Mouse (Mus musculus): ENCODE results near the gene Akr1b7. TPM values are rescaled to one million over a fixed set of nuclear protein-coding genes. Genes with fewer than 3 reads are reported as not detected.
"Not testable (repeated sequence)": the region's sequence is repeated elsewhere in the genome, so short reads cannot be mapped to it uniquely, and the experiment has no call there.

Akr1b7 gene
- polyA plus RNA-seq, 1 experiment from 2014 or later, result 2.5 TPM

DNA sequence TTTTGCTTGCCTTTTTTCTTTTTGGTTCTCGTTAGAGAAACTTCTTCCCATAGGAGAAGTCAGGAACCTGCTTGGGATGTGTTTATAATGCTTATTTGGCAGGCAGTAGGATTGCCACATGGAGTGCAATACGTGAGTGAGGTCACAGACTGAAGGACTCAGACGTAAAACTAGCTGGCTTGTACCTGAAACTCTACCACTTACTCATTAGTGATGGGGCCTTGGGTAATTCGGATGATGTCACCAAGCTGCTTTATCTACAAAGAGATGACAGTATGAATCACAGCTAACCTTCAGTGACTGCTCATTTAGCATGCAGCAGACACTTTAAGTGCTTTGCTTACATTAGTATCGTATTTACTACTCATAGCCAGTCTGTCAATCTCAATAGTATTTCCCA lies 16.2 kb upstream of the Akr1b7 start:
- Histone ChIP-seq H3K9me3 (no peaks in the 10 kb centered on the region), H3K9ac (no peak overlapping the region), H3K4me1 (replicated peaks) (no peaks in the 10 kb centered on the region), H3K27ac (no peak overlapping the region), H3K27me3 (replicated peaks) (no peaks in the 10 kb centered on the region), H3K36me3 (0 out of 2 replicates have a peak, but pooled peaks cover 3% of the 10 kb centered on the region), H3K4me3 (replicated peaks) (no peak overlapping the region), H3K4me2 (replicated peaks) (no peak overlapping the region)
- WGBS, result 74% methylated on average over 5 of the region's 5 CpGs
- no peak for ATAC-seq

DNA sequence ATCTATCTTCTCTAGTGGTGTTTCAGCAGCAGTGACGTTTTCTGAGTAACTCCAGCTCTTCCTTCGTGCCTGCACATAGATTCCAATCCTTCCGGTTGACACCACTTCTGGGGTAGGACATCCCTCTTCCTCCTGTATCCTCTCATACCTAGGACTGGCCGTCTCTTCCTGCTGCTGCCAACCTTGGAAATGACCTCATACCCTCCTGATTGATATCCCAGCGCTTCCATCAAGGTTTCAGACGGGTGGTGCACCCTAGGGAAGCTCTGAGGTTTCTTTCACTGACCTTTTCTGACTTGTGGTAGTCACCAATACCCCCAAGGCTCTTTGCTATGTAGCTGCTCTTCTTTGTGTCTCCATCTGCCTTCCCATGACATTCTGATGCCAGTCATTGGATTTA lies 13.7 kb upstream of the Akr1b7 start:
- Histone ChIP-seq H3K4me3 (replicated peaks) (no peak overlapping the region), H3K27ac (no peak overlapping the region), H3K9me3 (no peaks in the 10 kb centered on the region), H3K4me1 (replicated peaks) (no peaks in the 10 kb centered on the region), H3K9ac (no peak overlapping the region), H3K36me3 (no peaks in the 10 kb centered on the region), H3K27me3 (replicated peaks) (no peaks in the 10 kb centered on the region), H3K4me2 (replicated peaks) (no peak overlapping the region)
- 87% methylated on average over 6 of the region's 6 CpGs for WGBS
- no peak for ATAC-seq

- WGBS, result 84% methylated on average over 13 of the region's 13 CpGs
These were observed 12.4 kb upstream of the Akr1b7 start for GRCm38 (mm10) chr6:34399606-34400220.

GRCm38 (mm10) chr6:34400696-34401095 lies 11.4 kb upstream of the Akr1b7 start:
- H3K4me3 ChIP-seq (replicated peaks), result no peak overlapping the region
- no peak for ATAC-seq
- no peak overlapping the region for H3K27ac ChIP-seq
- H3K9ac ChIP-seq, result no peak overlapping the region
- H3K4me2 ChIP-seq (replicated peaks), result no peak overlapping the region
- H3K9me3 ChIP-seq, result no peaks in the 10 kb centered on the region
- H3K36me3 ChIP-seq, result no peaks in the 10 kb centered on the region
- 82% methylated on average over 2 of the region's 2 CpGs for WGBS
- H3K4me1 ChIP-seq (replicated peaks), result no peaks in the 10 kb centered on the region
- H3K27me3 ChIP-seq (replicated peaks), result no peaks in the 10 kb centered on the region

More at GRCm38 (mm10) chr6:34399606-34400220, 12.4 kb upstream of the Akr1b7 start:
- no peak for ATAC-seq
- Histone ChIP-seq H3K4me3 (replicated peaks) (no peak overlapping the region), H3K4me1 (replicated peaks) (no peaks in the 10 kb centered on the region), H3K27me3 (replicated peaks) (no peaks in the 10 kb centered on the region), H3K9me3 (no peaks in the 10 kb centered on the region), H3K4me2 (replicated peaks) (no peak overlapping the region), H3K9ac (no peak overlapping the region), H3K27ac (no peak overlapping the region), H3K36me3 (no peaks in the 10 kb centered on the region)

- Histone ChIP-seq H3K27me3 (replicated peaks) (no peaks in the 10 kb centered on the region), H3K9ac (no peak overlapping the region), H3K4me1 (replicated peaks) (no peaks in the 10 kb centered on the region), H3K27ac (no peak overlapping the region), H3K4me3 (replicated peaks) (no peak overlapping the region), H3K4me2 (replicated peaks) (no peak overlapping the region), H3K9me3 (no peaks in the 10 kb centered on the region), H3K36me3 (no peaks in the 10 kb centered on the region)
- WGBS, result 90% methylated on average over 4 of the region's 4 CpGs
- ATAC-seq, result no peak
These were observed 5.4 kb upstream of the Akr1b7 start for GRCm38 (mm10) chr6:34406746-34407145.

DNA sequence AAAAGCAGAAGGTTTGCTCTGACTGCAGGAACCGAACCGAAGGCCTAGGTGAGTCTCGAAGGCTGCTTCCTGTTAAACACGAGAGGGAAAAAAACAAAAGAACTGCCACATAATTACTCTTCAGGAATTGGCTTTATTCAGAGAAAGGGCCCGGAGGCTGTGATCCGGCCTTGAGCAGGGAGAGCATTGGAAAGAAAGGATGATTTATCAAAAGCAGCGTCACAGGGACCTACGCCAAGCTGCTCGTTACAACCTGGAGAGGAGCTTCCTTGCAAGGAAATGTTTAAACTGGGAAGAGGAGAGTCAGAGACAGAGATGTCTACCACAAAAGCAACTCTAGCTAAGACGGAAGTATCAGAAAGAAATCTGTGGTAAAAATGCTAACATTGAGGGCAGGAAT lies 4.7 kb upstream of the Akr1b7 start:
- Histone ChIP-seq H3K4me1 (replicated peaks) (no peaks in the 10 kb centered on the region), H3K27me3 (replicated peaks) (no peaks in the 10 kb centered on the region), H3K36me3 (no peaks in the 10 kb centered on the region), H3K9me3 (no peaks in the 10 kb centered on the region), H3K4me3 (replicated peaks) (no peak overlapping the region), H3K4me2 (replicated peaks) (no peak overlapping the region), H3K9ac (no peak overlapping the region), H3K27ac (no peak overlapping the region)
- 73% methylated on average over 10 of the region's 10 CpGs for WGBS
- ATAC-seq, result no peak

GRCm38 (mm10) chr6:34412688-34413087 lies 554 bp downstream of the Akr1b7 start:
- H3K4me2 ChIP-seq (replicated peaks), result no peak overlapping the region
- no peak overlapping the region for H3K9ac ChIP-seq
- H3K4me3 ChIP-seq (replicated peaks), result no peak overlapping the region
- H3K9me3 ChIP-seq, result no peaks in the 10 kb centered on the region
- H3K27ac ChIP-seq, result no peak overlapping the region
- ATAC-seq, result no peak
- no peaks in the 10 kb centered on the region for H3K4me1 ChIP-seq (replicated peaks)
- 77% methylated on average over 1 of the region's 1 CpGs for WGBS
- H3K27me3 ChIP-seq (replicated peaks), result no peaks in the 10 kb centered on the region
- H3K36me3 ChIP-seq, result no peaks in the 10 kb centered on the region

GRCm38 (mm10) chr6:34413386-34413785 lies 1.3 kb downstream of the Akr1b7 start:
- H3K9me3 ChIP-seq; ATAC-seq; H3K36me3 ChIP-seq; H3K9ac ChIP-seq; H3K27ac ChIP-seq; H3K4me3 ChIP-seq (replicated peaks); H3K4me1 ChIP-seq (replicated peaks); H3K27me3 ChIP-seq (replicated peaks); H3K4me2 ChIP-seq (replicated peaks): not testable (repeated sequence)
- 25% methylated on average over 1 of the region's 1 CpGs for WGBS

DNA sequence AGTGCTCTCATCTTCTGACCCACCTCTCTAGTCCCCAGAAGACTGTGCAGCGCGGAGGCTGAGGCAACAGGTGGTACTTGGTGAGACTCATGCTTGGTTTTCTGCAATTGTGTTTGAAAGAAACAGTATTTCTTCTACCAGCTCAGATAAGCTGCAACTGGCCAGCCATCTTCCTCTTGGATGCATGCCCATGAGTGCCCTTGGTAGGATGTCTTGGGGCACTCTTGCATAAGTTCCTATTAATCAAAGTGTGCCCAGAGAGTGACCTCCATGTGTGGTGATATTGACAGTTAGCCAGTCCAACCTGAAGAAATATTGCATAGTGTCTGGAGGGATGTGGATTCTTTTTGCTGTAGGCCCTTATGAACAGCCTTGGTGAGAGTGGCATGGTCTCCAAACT lies 4.4 kb downstream of the Akr1b7 start:
- Histone ChIP-seq H3K4me1 (replicated peaks) (no peaks in the 10 kb centered on the region), H3K4me3 (replicated peaks) (no peak overlapping the region), H3K36me3 (no peaks in the 10 kb centered on the region), H3K4me2 (replicated peaks) (no peak overlapping the region), H3K9ac (no peak overlapping the region), H3K27ac (no peak overlapping the region), H3K9me3 (no peaks in the 10 kb centered on the region), H3K27me3 (replicated peaks) (no peaks in the 10 kb centered on the region)
- WGBS, result 95% methylated on average over 2 of the region's 2 CpGs
- ATAC-seq, result no peak

DNA sequence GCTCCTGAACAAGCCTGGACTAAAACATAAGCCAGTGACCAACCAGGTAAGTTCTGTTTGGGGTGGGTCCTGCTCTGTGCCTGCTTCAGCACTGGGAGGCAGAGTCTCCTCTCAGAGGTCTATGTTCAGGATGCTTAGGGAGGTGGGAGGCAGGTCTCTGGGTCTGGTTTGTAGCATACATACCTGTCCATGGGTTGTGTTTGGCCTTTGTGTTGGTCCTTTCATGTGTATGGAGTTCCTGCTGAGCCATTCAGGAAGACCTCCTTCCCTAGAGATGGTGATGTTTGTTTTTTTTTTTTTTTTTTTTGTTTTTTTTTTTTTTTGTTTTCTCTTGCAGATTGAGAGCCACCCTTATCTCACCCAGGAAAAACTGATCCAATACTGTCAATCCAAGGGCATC lies 6.9 kb downstream of the Akr1b7 start:
- H3K4me1 ChIP-seq (replicated peaks), result no peaks in the 10 kb centered on the region
- no peak overlapping the region for H3K27ac ChIP-seq
- H3K9me3 ChIP-seq, result no peaks in the 10 kb centered on the region
- no peak for ATAC-seq
- no peak overlapping the region for H3K4me2 ChIP-seq (replicated peaks)
- H3K36me3 ChIP-seq, result no peaks in the 10 kb centered on the region
- H3K4me3 ChIP-seq (replicated peaks), result no peak overlapping the region
- H3K27me3 ChIP-seq (replicated peaks), result no peaks in the 10 kb centered on the region
- H3K9ac ChIP-seq, result no peak overlapping the region

GRCm38 (mm10) chr6:34439006-34439405 lies 26.9 kb downstream of the Akr1b7 start:
- Histone ChIP-seq H3K27ac (no peak overlapping the region), H3K4me2 (replicated peaks) (no peak overlapping the region), H3K4me1 (replicated peaks) (no peaks in the 10 kb centered on the region), H3K36me3 (no peaks in the 10 kb centered on the region), H3K9ac (no peak overlapping the region), H3K4me3 (replicated peaks) (no peak overlapping the region), H3K9me3 (no peaks in the 10 kb centered on the region), H3K27me3 (replicated peaks) (no peaks in the 10 kb centered on the region)
- no peak for ATAC-seq
- WGBS, result 78% methylated on average over 2 of the region's 2 CpGs

GRCm38 (mm10) chr6:34441556-34442257 lies 29.6 kb downstream of the Akr1b7 start:
- H3K4me1 ChIP-seq (replicated peaks), result no peaks in the 10 kb centered on the region
- no peaks in the 10 kb centered on the region for H3K9me3 ChIP-seq
- no peak overlapping the region for H3K9ac ChIP-seq
- no peak for ATAC-seq
- WGBS, result 63% methylated on average over 9 of the region's 9 CpGs
- H3K4me3 ChIP-seq (replicated peaks), result no peak overlapping the region
- H3K27me3 ChIP-seq (replicated peaks), result no peaks in the 10 kb centered on the region
- no peak overlapping the region for H3K27ac ChIP-seq
- no peaks in the 10 kb centered on the region for H3K36me3 ChIP-seq
- no peak overlapping the region for H3K4me2 ChIP-seq (replicated peaks)

- Histone ChIP-seq H3K36me3 (no peaks in the 10 kb centered on the region), H3K4me2 (replicated peaks) (no peak overlapping the region), H3K27ac (no peak overlapping the region), H3K9ac (no peak overlapping the region), H3K4me3 (replicated peaks) (no peak overlapping the region), H3K27me3 (replicated peaks) (no peaks in the 10 kb centered on the region), H3K4me1 (replicated peaks) (no peaks in the 10 kb centered on the region), H3K9me3 (no peaks in the 10 kb centered on the region)
- no peak for ATAC-seq
- WGBS, result 68% methylated on average over 2 of the region's 2 CpGs
These were observed 31.7 kb downstream of the Akr1b7 start for GRCm38 (mm10) chr6:34443791-34444190.
